Mouse (Mus musculus): ENCODE results near the gene Kif5c. TPM values are rescaled to one million over a fixed set of nuclear protein-coding genes. Genes with fewer than 3 reads are reported as not detected.

The Kif5c gene
- polyA plus RNA-seq, 1 experiment, result 408 TPM

DNA sequence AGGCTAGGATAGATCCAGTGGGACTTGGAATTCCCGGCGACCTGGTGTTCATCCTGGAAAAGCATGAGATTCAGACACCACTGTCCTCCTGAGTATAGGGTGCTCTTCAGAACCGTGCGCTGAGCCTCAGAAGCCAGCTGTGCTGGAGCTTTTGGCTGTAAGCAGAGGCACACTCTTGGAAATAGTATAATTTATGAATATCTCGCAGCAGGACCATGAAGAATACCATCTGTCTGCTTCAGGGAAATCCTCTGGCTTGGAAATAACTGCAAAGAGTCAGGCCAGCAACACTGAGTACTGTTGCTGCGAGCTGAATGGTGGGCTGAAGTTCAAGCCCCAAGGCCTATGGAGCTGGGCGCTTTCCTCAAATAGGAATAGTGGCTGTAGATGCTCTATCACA, 138.5 kb downstream of the Kif5c start:
- H3K4me1 ChIP-seq (ENCODE audit: control insufficient read depth, insufficient read depth, low read length), result no peaks in the 10 kb centered on the region
- TF ChIP-seq POLR2A (IDR thresholded peaks at IDR 0.05; ENCODE audit: extremely low read depth, insufficient read depth, low read length) (no peak), CTCF (IDR thresholded peaks at IDR 0.05; ENCODE audit: extremely low read depth, insufficient read depth, low read length) (no peak)
- no peak overlapping the region for H3K27ac ChIP-seq (ENCODE audit: insufficient read depth, low read length)
- no peak overlapping the region for H3K4me3 ChIP-seq (ENCODE audit: insufficient read depth, low read length)

DNA sequence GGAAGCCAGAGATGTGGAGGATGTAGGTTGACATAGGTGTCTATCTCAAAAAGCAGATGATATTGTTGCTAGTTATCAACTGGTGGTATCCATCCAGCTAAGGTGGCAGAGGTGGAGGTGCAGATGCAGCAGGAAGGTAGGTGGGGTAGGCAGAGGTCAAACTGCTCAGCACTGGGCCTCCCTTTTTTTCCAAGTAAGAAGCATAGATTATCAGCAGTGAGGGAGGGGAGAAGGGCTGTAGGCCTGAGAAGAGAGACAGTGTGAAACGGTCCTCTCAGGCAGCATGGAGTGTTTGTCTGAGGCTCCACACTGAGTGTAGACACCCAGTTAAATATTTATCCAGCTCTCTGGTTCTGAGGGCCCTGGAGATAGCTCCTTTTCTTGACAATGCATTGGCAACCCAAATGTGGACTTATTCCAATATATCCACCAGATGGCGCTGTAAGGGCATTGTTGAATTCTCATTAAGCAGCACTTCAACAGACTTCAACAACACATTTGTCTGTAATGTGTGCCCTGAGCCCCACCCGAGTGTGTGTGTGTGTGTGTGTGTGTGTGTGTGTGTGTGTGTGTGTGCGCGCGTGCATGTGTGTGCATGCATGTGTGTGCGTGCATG, 145.3 kb downstream of the Kif5c start:
- Histone ChIP-seq H3K4me1 (ENCODE audit: control insufficient read depth, insufficient read depth, low read length) (no peaks in the 10 kb centered on the region), H3K27ac (ENCODE audit: insufficient read depth, low read length) (no peak overlapping the region), H3K4me3 (ENCODE audit: insufficient read depth, low read length) (no peak overlapping the region)
- TF ChIP-seq CTCF (IDR thresholded peaks at IDR 0.05; ENCODE audit: extremely low read depth, insufficient read depth, low read length) (peak; percentile 41), POLR2A (IDR thresholded peaks at IDR 0.05; ENCODE audit: extremely low read depth, insufficient read depth, low read length) (no peak)

DNA sequence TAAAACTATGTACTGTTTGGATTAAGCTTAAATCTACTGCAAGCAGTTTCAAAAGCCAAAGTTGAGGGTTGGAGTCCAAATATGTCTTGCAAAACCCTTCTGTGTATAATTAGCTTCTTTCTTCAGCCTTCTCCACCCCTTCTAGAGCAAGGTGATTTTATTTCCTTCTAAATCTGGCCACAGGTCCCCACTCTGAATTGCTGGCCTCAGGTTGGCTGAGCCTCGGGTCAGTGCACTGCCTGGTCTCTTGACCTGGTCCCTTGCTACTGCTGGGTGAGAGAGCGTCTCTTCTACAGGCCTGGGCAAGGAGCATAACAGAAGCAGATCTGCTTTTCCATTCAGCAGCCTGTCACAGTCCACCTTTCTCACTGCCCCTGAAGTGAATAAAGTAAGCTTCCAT, 149.8 kb downstream of the Kif5c start:
- no peak overlapping the region for H3K27ac ChIP-seq (ENCODE audit: insufficient read depth, low read length)
- no peaks in the 10 kb centered on the region for H3K4me1 ChIP-seq (ENCODE audit: control insufficient read depth, insufficient read depth, low read length)
- no peak for TF ChIP-seq POLR2A (IDR thresholded peaks at IDR 0.05; ENCODE audit: extremely low read depth, insufficient read depth, low read length)
- TF ChIP-seq CTCF (IDR thresholded peaks at IDR 0.05; ENCODE audit: extremely low read depth, insufficient read depth, low read length), result no peak
- H3K4me3 ChIP-seq (ENCODE audit: insufficient read depth, low read length), result no peak overlapping the region

DNA sequence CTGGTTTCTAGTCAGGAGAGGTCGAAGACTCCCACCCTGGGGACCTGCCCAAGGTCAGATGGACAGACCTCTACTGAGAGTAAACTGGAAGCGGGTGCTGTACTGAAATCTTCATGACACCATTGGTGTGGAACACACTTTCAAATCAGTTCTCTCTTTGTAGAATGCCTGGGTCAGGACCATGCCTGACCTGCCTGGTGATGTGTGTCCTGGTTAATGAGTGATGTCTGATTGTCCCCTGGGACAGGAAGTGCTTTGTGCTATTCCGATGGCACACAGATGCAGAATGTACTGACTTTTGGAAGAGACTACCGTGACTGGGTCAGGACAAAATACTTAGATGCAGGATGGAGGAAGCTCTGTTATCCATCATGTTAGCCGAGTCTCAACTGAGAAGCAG, 151.3 kb downstream of the Kif5c start:
- Histone ChIP-seq H3K4me3 (ENCODE audit: insufficient read depth, low read length) (no peak overlapping the region), H3K27ac (ENCODE audit: insufficient read depth, low read length) (no peak overlapping the region), H3K4me1 (ENCODE audit: control insufficient read depth, insufficient read depth, low read length) (no peaks in the 10 kb centered on the region)
- TF ChIP-seq CTCF (IDR thresholded peaks at IDR 0.05; ENCODE audit: extremely low read depth, insufficient read depth, low read length), result no peak
- no peak for TF ChIP-seq POLR2A (IDR thresholded peaks at IDR 0.05; ENCODE audit: extremely low read depth, insufficient read depth, low read length)

DNA sequence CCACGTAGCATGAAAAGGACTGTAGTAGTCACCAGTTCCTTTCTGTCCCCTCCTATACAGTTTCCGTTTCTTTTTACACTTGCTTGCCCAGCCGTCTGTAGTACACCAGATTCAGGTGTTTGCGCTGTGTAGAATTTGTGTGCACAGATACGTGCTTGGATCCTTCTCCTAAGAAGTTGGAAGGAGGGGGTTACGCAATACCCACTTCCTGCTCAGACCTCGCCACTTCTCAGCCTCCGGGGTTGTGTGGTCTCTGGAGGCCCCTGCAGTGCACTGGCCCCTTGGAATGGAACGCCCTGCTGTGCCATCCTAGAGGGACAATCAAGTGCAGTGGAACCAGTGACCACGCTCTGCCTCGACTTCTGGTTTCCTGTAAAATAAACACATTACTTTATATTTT, 152.1 kb downstream of the Kif5c start:
- Histone ChIP-seq H3K4me1 (ENCODE audit: control insufficient read depth, insufficient read depth, low read length) (no peaks in the 10 kb centered on the region), H3K27ac (ENCODE audit: insufficient read depth, low read length) (no peak overlapping the region), H3K4me3 (ENCODE audit: insufficient read depth, low read length) (no peak overlapping the region)
- TF ChIP-seq CTCF (IDR thresholded peaks at IDR 0.05; ENCODE audit: extremely low read depth, insufficient read depth, low read length), result no peak
- no peak for TF ChIP-seq POLR2A (IDR thresholded peaks at IDR 0.05; ENCODE audit: extremely low read depth, insufficient read depth, low read length)

DNA sequence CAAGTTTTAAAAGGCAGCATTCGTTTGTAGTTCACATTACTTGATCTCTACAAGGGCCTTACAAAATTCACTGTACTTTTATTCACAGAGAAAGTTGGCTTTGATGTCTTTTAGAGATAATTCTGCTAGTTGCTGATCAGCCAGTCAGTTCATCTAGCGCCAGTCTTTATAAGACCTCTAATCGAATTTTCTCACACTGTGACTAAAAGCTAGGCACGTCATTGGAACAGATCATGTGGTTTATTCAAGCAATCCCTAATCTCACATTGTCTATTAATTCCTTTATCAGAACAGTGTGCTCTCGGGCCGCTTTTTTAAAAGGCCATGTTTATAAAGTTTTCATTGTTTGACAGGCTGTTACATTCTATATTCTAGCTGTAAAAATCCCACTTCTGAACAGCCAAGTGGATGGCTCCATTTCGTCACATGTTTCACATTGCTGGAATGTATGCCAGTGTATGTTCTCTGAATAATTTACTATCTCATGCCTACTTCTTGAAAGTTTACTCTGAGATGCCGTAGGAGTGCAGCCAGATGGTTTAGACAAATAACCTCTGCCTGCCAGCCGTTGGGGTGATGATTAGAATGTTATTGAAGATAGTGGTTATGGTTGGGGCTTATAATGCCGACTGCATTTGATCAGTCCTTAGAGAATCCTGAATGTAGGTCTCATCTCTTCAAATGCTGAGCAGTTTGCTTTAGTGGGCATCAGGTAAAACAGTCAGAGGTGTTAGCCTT, 154.3 kb downstream of the Kif5c start:
- no peak overlapping the region for H3K27ac ChIP-seq (ENCODE audit: insufficient read depth, low read length)
- no peak overlapping the region for H3K4me3 ChIP-seq (ENCODE audit: insufficient read depth, low read length)
- H3K4me1 ChIP-seq (ENCODE audit: control insufficient read depth, insufficient read depth, low read length), result 0 out of 2 replicates have a peak, but pooled peaks cover 1% of the 10 kb centered on the region
- TF ChIP-seq CTCF (IDR thresholded peaks at IDR 0.05; ENCODE audit: extremely low read depth, insufficient read depth, low read length) (no peak), POLR2A (IDR thresholded peaks at IDR 0.05; ENCODE audit: extremely low read depth, insufficient read depth, low read length) (no peak)

DNA sequence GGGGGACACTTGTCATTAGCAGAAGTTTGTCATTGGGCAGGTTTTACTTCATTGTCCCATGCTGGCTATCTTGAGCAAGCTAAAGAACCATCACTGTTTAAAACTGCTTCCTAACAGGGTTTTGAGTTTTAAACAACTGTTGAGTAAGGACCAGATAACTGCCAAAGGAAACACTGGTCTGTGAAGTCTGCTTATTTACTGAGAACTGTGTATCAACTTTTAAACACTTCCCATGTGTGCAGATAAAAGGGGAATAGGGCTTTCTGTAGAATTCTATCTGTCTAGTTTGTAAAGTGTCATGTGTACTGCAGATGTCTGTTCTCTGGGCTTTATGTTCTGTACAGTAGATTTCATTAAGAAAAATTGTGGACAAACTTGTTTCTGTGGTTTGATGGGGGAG, 155.1 kb downstream of the Kif5c start:
- Histone ChIP-seq H3K27ac (ENCODE audit: insufficient read depth, low read length) (no peak overlapping the region), H3K4me1 (ENCODE audit: control insufficient read depth, insufficient read depth, low read length) (0 out of 2 replicates have a peak, but pooled peaks cover 1% of the 10 kb centered on the region), H3K4me3 (ENCODE audit: insufficient read depth, low read length) (no peak overlapping the region)
- TF ChIP-seq CTCF (IDR thresholded peaks at IDR 0.05; ENCODE audit: extremely low read depth, insufficient read depth, low read length) (no peak), POLR2A (IDR thresholded peaks at IDR 0.05; ENCODE audit: extremely low read depth, insufficient read depth, low read length) (no peak)

DNA sequence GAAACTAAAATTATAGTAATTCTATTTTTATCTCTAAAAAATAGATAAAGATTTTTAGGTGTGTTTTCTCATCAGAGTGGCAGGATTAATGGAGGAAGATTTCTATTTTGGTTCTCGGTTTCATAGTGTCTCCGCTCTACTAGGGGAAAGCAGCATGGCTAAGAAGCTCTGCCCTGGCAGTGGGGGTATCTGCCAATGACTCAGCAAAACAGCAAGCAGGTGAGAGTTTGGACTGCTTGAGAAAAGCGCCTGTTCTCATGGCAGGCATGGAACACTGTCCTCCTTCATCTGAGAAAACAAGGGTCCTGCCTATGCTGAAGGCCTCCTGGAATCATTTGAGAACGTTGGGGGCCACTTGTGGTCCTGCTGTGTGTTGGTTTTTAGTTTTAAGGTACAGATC, 156.1 kb downstream of the Kif5c start:
- Histone ChIP-seq H3K4me1 (ENCODE audit: control insufficient read depth, insufficient read depth, low read length) (0 out of 2 replicates have a peak, but pooled peaks cover 1% of the 10 kb centered on the region), H3K27ac (ENCODE audit: insufficient read depth, low read length) (no peak overlapping the region), H3K4me3 (ENCODE audit: insufficient read depth, low read length) (no peak overlapping the region)
- TF ChIP-seq POLR2A (IDR thresholded peaks at IDR 0.05; ENCODE audit: extremely low read depth, insufficient read depth, low read length) (no peak), CTCF (IDR thresholded peaks at IDR 0.05; ENCODE audit: extremely low read depth, insufficient read depth, low read length) (no peak)

DNA sequence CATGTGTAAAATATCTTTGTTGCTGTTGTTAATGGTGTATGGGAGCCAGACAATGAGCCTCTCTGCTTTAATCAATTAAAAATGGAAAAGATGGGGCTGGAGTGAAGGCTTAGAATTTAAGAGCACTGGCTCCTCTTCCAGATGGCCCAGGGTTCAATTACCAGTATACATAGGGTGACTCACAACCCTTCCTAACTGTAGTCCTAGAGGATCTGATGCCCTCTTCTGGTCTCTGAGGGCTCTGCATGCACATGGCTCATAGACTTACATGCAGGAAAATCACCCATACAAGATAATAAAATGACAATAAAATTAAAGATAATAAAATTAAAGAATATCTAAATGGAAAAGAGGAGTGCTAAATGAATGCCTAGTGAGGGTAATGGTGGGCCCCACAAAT, 156.6 kb downstream of the Kif5c start:
- Histone ChIP-seq H3K27ac (ENCODE audit: insufficient read depth, low read length) (no peak overlapping the region), H3K4me1 (ENCODE audit: control insufficient read depth, insufficient read depth, low read length) (0 out of 2 replicates have a peak, but pooled peaks cover 1% of the 10 kb centered on the region), H3K4me3 (ENCODE audit: insufficient read depth, low read length) (no peak overlapping the region)
- TF ChIP-seq POLR2A (IDR thresholded peaks at IDR 0.05; ENCODE audit: extremely low read depth, insufficient read depth, low read length) (no peak), CTCF (IDR thresholded peaks at IDR 0.05; ENCODE audit: extremely low read depth, insufficient read depth, low read length) (peak; percentile 24; the same call in 1 of the 2 replicates)

DNA sequence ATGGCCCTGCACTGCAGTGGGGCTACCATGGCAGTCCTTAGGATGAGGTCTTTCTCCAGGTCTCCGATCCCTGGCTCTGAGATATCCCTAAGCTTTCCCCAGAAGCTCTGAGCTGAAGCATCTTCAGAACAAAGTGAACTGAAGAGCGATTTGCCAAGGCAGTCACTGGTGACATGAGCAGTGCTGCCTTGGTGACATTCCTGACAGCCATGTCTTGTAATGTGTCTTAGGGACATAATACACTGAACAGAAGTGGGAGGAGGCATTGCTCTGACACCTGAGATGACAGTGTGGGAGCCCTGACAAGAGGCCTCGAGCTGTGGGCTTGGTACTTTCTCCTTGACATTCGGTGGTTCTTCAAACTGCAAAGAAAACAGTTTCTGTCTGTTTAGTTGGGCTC, 157.3 kb downstream of the Kif5c start:
- Histone ChIP-seq H3K4me3 (ENCODE audit: insufficient read depth, low read length) (no peak overlapping the region), H3K4me1 (ENCODE audit: control insufficient read depth, insufficient read depth, low read length) (0 out of 2 replicates have a peak, but pooled peaks cover 1% of the 10 kb centered on the region), H3K27ac (ENCODE audit: insufficient read depth, low read length) (no peak overlapping the region)
- TF ChIP-seq CTCF (IDR thresholded peaks at IDR 0.05; ENCODE audit: extremely low read depth, insufficient read depth, low read length), result no peak
- no peak for TF ChIP-seq POLR2A (IDR thresholded peaks at IDR 0.05; ENCODE audit: extremely low read depth, insufficient read depth, low read length)

All from cortical plate, adult 2 months (tissue).